Mouse (Mus musculus) C2C12 (cell line): Measurements from ENCODE around the gene Hormad2. TPM values are rescaled to one million over a fixed set of nuclear protein-coding genes. Genes with fewer than 3 reads are reported as not detected.

Experiments
- H3K27me3 ChIP-seq: one replicate; pipeline ENCODE4 v1.6.1; 2011; ENCODE audit not compliant: control insufficient read depth, insufficient read depth, insufficient read length
- H3K36me3 ChIP-seq: one replicate; pipeline ENCODE4 v1.6.1; 2011; ENCODE audit not compliant: control insufficient read depth, insufficient read depth
- H3K4me3 ChIP-seq: one replicate; pipeline ENCODE4 v1.5.1; 2011; ENCODE audit warnings: mild to moderate bottlenecking, control low read depth; ENCODE audit not compliant: poor library complexity, insufficient read depth, severe bottlenecking
- H3K79me2 ChIP-seq: one replicate; pipeline ENCODE4 v1.6.1; 2011; ENCODE audit not compliant: control insufficient read depth, insufficient read depth
- H3K79me3 ChIP-seq: one replicate; pipeline ENCODE4 v1.6.1; 2011; ENCODE audit warnings: low read depth, control low read depth
- H3ac ChIP-seq: one replicate; pipeline ENCODE3; 2011; ENCODE audit warnings: low read depth; ENCODE audit not compliant: control insufficient read depth, insufficient read length
- CEBPB ChIP-seq: IDR thresholded peaks from one replicate; pipeline ENCODE4 v1.6.1; 2011; ENCODE audit warnings: low read depth, mild to moderate bottlenecking, control low read depth, moderate library complexity
- CTCF ChIP-seq: IDR thresholded peaks from one replicate; pipeline ENCODE4 v1.5.1; 2011; ENCODE audit not compliant: control insufficient read depth, insufficient read depth, insufficient read length
- FOSL1 ChIP-seq: IDR thresholded peaks from one replicate; pipeline ENCODE4 v1.8.0; 2011; ENCODE audit warnings: mild to moderate bottlenecking, low read length; ENCODE audit not compliant: poor library complexity, insufficient read depth, severe bottlenecking
- MAX ChIP-seq: IDR thresholded peaks from one replicate; pipeline ENCODE4 v1.6.1; 2011; ENCODE audit warnings: mild to moderate bottlenecking, control low read depth
- MYOD1 ChIP-seq: IDR thresholded peaks from one replicate; pipeline ENCODE4 v1.6.1; 2011; ENCODE audit warnings: low read depth; ENCODE audit not compliant: control insufficient read depth, insufficient read length
- MYOG ChIP-seq: IDR thresholded peaks from one replicate; pipeline ENCODE4 v1.6.1; 2011; ENCODE audit not compliant: control insufficient read depth, insufficient read length; ENCODE audit errors: extremely low read depth
- USF1 ChIP-seq: IDR thresholded peaks from one replicate; pipeline ENCODE4 v1.6.1; 2011; ENCODE audit warnings: low read depth, mild to moderate bottlenecking, control low read depth, moderate library complexity
- polyA plus RNA-seq: library from polyadenylated mRNA; unstranded; fragments of >200 nt; fragmentation: generic; extraction: Trizol; gene quantifications from one replicate; pipeline ENCODE4 v1.2.1, GENCODE M21; 2012; ENCODE audit warnings: missing spikeins

The Hormad2 gene
- polyA plus RNA-seq, 1 experiment = not detected

DNA sequence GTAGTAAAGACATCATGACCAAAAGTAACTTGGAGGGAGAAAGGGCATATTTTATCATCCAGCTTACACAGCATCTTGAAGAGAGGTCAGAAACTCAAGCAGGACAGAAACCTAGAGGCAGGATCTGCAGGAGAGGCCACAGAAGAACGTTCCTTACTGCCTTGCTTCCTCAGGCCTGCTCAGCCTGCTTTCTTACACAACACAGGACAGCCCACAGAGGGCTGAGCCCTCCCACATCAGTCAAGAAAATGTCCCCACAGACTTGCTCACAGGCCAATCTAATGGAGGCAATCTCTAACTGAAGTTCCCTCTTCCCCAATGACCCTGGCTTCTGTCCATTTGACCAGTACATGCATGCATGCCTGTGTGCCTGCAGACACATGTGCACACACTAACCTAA, 1.4 kb upstream of the Hormad2 start:
- no peak overlapping the region for H3ac ChIP-seq
- H3K79me3 ChIP-seq = no peaks in the 10 kb centered on the region
- no peak overlapping the region for H3K4me3 ChIP-seq
- H3K27me3 ChIP-seq = no peaks in the 10 kb centered on the region
- H3K79me2 ChIP-seq = no peaks in the 10 kb centered on the region
- no peak for TF ChIP-seq CEBPB
- TF ChIP-seq MAX = no peak
- no peak for TF ChIP-seq MYOG
- TF ChIP-seq CTCF = no peak
- no peak for TF ChIP-seq MYOD1
- TF ChIP-seq FOSL1 = no peak
- TF ChIP-seq USF1 = no peak
- no peaks in the 10 kb centered on the region for H3K36me3 ChIP-seq

DNA sequence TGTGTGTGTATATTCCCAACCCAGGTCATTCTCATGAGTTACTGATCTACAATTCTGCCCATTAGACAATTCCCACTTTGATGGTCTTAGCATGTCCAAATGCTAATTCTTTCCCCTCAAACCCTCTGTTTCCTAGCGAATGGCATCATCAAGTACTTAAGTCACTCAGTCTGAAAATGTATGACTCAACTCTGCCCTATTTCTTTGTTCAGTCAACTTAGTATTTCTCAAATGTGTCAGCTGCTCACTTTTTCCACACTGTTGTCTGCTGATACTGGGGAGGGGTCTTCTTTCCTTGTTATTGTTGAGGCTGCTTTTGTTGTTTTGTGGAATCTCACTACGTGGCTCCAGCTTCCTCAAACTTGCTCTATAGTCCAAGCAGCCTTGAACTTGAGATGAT, 2.7 kb downstream of the Hormad2 start:
- H3K4me3 ChIP-seq = no peak overlapping the region
- no peaks in the 10 kb centered on the region for H3K36me3 ChIP-seq
- no peak overlapping the region for H3ac ChIP-seq
- no peaks in the 10 kb centered on the region for H3K79me2 ChIP-seq
- TF ChIP-seq USF1 (no peak), MAX (no peak), MYOD1 (no peak), MYOG (no peak), FOSL1 (no peak), CTCF (no peak), CEBPB (no peak)
- no peaks in the 10 kb centered on the region for H3K27me3 ChIP-seq
- H3K79me3 ChIP-seq = no peaks in the 10 kb centered on the region

DNA sequence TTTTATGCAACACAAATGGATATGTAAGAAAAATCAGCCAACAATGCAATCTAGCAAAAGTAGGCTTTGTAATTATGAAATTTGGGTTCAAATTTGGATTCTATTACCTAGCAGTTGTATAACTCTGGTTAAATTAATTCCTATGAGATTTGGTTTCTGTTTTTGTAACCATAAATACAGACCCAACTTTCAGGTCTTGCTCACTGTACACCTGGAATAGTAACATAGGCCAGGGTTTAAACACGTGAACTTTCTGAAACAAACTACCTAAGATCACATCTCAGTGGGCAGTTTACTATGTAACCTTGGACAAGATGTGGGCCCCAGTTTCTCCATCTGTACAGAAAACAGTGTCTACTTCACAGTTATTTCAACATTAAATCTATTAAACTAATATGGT, 3.6 kb downstream of the Hormad2 start:
- H3K4me3 ChIP-seq = no peak overlapping the region

DNA sequence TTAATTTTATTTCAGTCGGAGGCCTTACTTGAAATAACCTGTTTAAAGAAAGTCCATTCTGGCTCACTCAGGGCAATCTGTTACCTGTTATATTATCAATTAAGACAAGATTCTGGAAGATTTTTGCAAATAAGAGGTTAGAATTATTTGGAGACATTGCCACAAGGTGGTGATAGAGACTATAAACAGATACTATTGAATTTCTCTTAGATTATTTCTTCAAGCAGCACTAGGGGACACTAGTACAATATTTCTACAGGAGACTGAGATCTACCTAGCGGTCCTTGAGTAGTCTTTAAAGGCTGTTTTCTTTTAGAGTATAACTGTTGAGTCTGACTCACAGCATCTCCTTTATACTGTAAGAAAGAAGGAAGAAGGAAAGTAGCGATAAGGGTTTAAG, 4.3 kb downstream of the Hormad2 start:
- no peak overlapping the region for H3ac ChIP-seq
- no peaks in the 10 kb centered on the region for H3K79me3 ChIP-seq
- H3K4me3 ChIP-seq = no peak overlapping the region
- H3K79me2 ChIP-seq = no peaks in the 10 kb centered on the region
- no peaks in the 10 kb centered on the region for H3K27me3 ChIP-seq
- no peaks in the 10 kb centered on the region for H3K36me3 ChIP-seq
- TF ChIP-seq CTCF = no peak
- TF ChIP-seq MYOG = no peak
- no peak for TF ChIP-seq CEBPB
- no peak for TF ChIP-seq USF1
- no peak for TF ChIP-seq MAX
- TF ChIP-seq MYOD1 = no peak

More for the DNA sequence above, 3.6 kb downstream of the Hormad2 start:
- TF ChIP-seq CTCF (no peak), MAX (no peak), USF1 (no peak), MYOG (no peak), CEBPB (no peak), FOSL1 (no peak), MYOD1 (no peak)
- Histone ChIP-seq H3K79me2 (no peaks in the 10 kb centered on the region), H3K27me3 (no peaks in the 10 kb centered on the region), H3K79me3 (no peaks in the 10 kb centered on the region), H3ac (no peak overlapping the region), H3K36me3 (no peaks in the 10 kb centered on the region)

DNA sequence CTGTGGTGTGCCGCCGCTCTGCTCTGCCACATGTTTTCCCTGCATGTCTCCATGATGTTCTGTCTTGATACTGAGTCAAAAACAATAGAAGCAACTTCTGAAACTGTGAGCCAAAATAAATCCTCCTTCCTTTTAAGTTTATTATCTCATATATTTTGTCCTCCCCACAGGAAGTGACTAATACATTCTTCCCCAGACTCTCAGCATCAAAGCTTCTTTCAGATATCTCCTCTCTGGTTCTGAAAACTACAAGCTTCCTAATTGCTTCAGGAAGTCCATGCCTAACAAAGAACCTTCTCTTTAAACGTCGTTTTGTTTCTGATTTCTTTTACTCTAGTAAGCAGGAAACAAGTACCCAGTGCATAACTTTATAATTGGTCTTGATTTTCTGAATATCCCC, 6.4 kb downstream of the Hormad2 start:
- no peak overlapping the region for H3ac ChIP-seq
- no peaks in the 10 kb centered on the region for H3K79me2 ChIP-seq
- no peaks in the 10 kb centered on the region for H3K36me3 ChIP-seq
- peak; percentile 81 for TF ChIP-seq MAX
- no peak for TF ChIP-seq USF1
- no peaks in the 10 kb centered on the region for H3K27me3 ChIP-seq
- no peak overlapping the region for H3K4me3 ChIP-seq
- no peaks in the 10 kb centered on the region for H3K79me3 ChIP-seq

DNA sequence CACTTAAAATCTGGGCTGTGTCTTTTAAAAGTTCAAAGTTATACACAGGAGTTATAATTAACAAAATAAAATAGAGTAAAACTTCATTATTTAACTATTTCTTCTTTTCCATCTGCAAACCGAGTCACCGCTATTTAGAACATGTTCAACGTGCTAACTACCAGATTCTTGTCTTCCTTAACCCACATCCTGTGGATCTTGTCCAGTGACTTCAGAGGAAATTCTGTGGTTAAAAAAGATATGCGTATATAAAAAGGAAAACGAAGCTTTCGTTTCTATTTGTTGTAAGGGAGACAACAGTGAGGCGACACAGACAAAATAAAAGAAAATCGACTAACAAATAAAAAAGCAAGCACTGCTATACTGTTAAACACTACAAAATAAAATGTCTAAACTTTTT, 17.1 kb downstream of the Hormad2 start:
- H3ac ChIP-seq = no peak overlapping the region
- no peak overlapping the region for H3K4me3 ChIP-seq
- no peaks in the 10 kb centered on the region for H3K79me3 ChIP-seq
- TF ChIP-seq USF1 = no peak
- TF ChIP-seq MAX = no peak
- TF ChIP-seq CTCF = no peak
- TF ChIP-seq FOSL1 = no peak
- H3K79me2 ChIP-seq = no peaks in the 10 kb centered on the region
- H3K27me3 ChIP-seq = no peaks in the 10 kb centered on the region
- no peaks in the 10 kb centered on the region for H3K36me3 ChIP-seq
